Mouse (Mus musculus): ENCODE measurements at regions not wholly inside any gene's neighbourhood (a gene's known extent, or its start where the extent isn't known, plus 50 kb on each side); places are given as distances from the start of the nearest gene placed in this dataset.

DNA sequence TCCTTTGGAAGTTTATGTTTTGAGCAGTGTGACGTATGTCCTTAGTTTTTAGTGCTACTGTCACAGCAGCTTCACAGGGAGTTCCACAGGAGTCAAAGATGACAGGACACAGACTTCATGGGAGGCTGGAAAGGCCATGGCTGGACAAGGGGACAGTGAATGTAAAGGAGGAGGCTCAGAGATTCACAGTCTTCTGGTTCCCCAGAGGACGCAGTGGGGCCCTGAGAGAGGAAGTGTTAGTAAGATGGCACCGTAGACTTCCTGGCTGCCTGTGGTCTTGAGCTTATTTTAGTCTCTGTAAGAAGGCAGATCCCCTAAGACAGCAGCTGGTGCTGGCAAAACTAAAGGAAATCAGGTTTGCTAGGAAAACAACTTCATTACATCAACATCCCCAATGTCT, 101.9 kb downstream of the Cxcl12 start:
- Histone ChIP-seq H3K27ac (replicated peaks; ENCODE audit: low read depth, low read length) (no peak overlapping the region), H3K4me3 (ENCODE audit: low read depth, low read length) (no peak overlapping the region), H3K9ac (ENCODE audit: low read length) (no peak overlapping the region), H3K4me1 (ENCODE audit: control insufficient read depth, insufficient read depth, low read length) (no peaks in the 10 kb centered on the region), H3K27me3 (ENCODE audit: control insufficient read depth, insufficient read depth, low read length) (no peaks in the 10 kb centered on the region), H3K9me3 (ENCODE audit: control insufficient read depth, low read length) (no peaks in the 10 kb centered on the region), H3K36me3 (ENCODE audit: control insufficient read depth, insufficient read depth, low read length) (no peaks in the 10 kb centered on the region), H3K4me2 (ENCODE audit: low read depth, severe bottlenecking) (no peak overlapping the region)
- DNase-seq (ENCODE audit: low spot score) = no peak
- no peak for ATAC-seq (ENCODE audit: insufficient number of reproducible peaks, low FRiP score, low TSS enrichment, low read depth)
- 75% methylated on average over 3 of the region's 3 CpGs for WGBS

DNA sequence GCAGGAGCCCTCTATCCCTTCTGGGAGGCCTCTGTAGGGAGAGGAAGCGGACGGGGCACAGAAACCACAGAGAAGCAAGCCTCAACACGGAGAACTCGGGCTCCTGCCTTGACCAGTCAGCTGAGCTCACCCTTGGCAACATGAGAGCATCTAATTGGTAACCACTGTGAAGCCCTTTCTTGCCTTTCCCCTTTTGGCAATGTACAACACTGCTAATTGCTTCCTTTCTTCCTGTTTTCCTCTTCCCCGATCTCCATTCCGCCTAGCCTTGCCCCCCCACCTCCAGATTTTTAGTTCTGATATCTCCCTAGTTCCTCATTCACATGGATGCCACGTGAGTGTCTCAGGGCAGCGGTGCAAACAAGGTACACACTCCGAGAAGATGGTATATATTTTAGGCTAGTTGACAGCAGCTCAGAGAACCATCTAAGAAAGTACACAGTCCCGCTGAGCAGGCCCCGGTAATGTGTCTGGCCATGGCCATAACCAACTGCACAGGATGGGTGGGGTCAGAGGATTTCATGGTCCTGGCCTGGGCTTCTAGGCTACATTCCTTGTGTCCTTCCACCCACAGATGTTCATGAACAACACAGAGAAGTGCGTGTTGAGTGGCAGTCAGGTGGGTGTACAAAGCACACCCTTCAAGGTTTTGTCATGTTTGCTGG, 103.4 kb downstream of the Cxcl12 start:
- Histone ChIP-seq H3K27me3 (ENCODE audit: control insufficient read depth, insufficient read depth, low read length) (no peaks in the 10 kb centered on the region), H3K36me3 (ENCODE audit: control insufficient read depth, insufficient read depth, low read length) (no peaks in the 10 kb centered on the region), H3K4me1 (ENCODE audit: control insufficient read depth, insufficient read depth, low read length) (no peaks in the 10 kb centered on the region), H3K9ac (ENCODE audit: low read length) (no peak overlapping the region), H3K9me3 (ENCODE audit: control insufficient read depth, low read length) (no peaks in the 10 kb centered on the region), H3K4me2 (ENCODE audit: low read depth, severe bottlenecking) (no peak overlapping the region), H3K27ac (replicated peaks; ENCODE audit: low read depth, low read length) (no peak overlapping the region), H3K4me3 (ENCODE audit: low read depth, low read length) (no peak overlapping the region)
- 79% methylated on average over 12 of the region's 12 CpGs for WGBS
- no peak for ATAC-seq (ENCODE audit: insufficient number of reproducible peaks, low FRiP score, low TSS enrichment, low read depth)
- no peak for DNase-seq (ENCODE audit: low spot score)

DNA sequence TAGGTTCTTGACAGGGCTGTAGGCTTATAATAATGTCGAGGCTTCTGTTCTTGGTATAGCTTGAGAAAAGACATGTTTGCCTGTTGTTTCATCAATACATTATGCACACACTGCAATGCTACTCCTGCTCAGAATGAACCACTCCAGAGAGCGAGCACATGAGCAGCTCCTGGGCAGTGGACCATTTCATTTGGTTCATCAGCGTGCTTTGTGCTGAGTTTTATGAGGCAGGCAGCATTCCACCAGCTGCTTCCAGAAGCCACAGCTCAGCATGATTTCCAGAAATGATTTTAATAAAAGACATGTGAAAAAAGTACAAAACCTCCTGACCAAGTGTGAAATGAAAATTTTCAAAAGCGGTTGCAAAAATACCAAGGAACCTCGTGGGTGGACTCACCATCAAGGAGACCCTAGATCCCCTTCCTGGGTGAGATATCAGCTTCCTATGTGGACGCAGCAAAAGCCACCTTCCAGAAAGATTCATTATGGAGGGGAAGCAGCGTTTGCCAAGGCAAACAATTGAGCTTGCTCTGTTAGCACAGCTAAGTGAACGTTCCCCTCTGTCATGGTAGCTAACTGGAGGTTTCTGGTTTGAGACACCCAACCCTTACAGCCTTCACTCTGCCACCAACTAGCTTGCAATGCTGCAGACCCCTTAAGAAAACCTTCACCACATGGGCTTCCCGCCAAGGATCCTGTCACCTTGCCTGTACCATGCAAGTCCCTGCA, 104.1 kb downstream of the Cxcl12 start:
- Histone ChIP-seq H3K27ac (replicated peaks; ENCODE audit: low read depth, low read length) (no peak overlapping the region), H3K4me3 (ENCODE audit: low read depth, low read length) (no peak overlapping the region), H3K9ac (ENCODE audit: low read length) (no peak overlapping the region), H3K9me3 (ENCODE audit: control insufficient read depth, low read length) (no peaks in the 10 kb centered on the region), H3K36me3 (ENCODE audit: control insufficient read depth, insufficient read depth, low read length) (no peaks in the 10 kb centered on the region), H3K27me3 (ENCODE audit: control insufficient read depth, insufficient read depth, low read length) (no peaks in the 10 kb centered on the region), H3K4me1 (ENCODE audit: control insufficient read depth, insufficient read depth, low read length) (no peaks in the 10 kb centered on the region), H3K4me2 (ENCODE audit: low read depth, severe bottlenecking) (no peak overlapping the region)
- ATAC-seq (ENCODE audit: insufficient number of reproducible peaks, low FRiP score, low TSS enrichment, low read depth) (no peak), DNase-seq (ENCODE audit: low spot score) (no peak)
- 78% methylated on average over 9 of the region's 9 CpGs for WGBS

DNA sequence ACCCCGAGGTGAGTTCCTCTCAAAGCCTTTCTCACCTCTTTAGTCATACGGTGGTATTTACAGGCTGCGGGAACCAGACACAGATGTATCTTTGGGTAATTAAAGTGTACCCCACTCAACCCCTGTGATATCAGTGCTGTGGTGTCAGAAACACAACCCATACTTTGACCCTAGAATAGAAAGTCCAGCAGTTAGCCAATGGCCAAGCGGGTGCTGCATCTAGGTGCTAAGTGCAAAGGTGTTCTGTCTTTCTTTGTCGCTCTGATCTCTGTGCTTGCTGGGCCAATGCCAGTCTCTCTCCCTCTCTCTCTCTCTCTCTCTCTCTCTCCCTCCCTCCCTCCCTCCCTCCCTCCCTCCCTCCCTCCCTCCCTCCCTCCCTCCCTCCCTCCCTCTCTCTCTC, 107.6 kb downstream of the Cxcl12 start:
- no peak for ATAC-seq (ENCODE audit: insufficient number of reproducible peaks, low FRiP score, low TSS enrichment, low read depth)
- Histone ChIP-seq H3K27ac (replicated peaks; ENCODE audit: low read depth, low read length) (no peak overlapping the region), H3K9ac (ENCODE audit: low read length) (no peak overlapping the region), H3K36me3 (ENCODE audit: control insufficient read depth, insufficient read depth, low read length) (no peaks in the 10 kb centered on the region), H3K4me1 (ENCODE audit: control insufficient read depth, insufficient read depth, low read length) (peaks cover 7% of the 10 kb centered on the region), H3K4me2 (ENCODE audit: low read depth, severe bottlenecking) (no peak overlapping the region), H3K27me3 (ENCODE audit: control insufficient read depth, insufficient read depth, low read length) (no peaks in the 10 kb centered on the region), H3K4me3 (ENCODE audit: low read depth, low read length) (no peak overlapping the region), H3K9me3 (ENCODE audit: control insufficient read depth, low read length) (no peaks in the 10 kb centered on the region)
- DNase-seq (ENCODE audit: low spot score) = no peak
- 89% methylated on average over 5 of the region's 5 CpGs for WGBS

DNA sequence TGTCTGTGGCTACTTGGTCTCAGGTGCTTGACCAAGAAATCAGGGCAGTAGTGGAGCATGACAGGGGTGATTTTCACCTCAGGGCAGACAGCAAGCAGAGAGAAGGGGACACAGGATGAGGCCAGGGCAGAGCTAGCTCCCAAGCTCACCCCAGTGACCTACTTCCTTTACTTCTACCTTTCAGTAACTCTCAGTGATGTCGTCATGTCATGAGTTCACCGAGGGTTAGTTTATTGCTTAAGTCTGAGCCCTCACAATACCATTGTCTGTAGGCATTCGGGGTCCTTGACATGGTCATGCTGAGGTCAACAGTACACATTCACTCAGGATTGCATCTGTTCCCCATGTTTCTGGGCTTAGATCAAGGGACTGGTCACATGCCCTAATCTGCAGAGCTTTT, 108.5 kb downstream of the Cxcl12 start:
- H3K4me3 ChIP-seq (ENCODE audit: low read depth, low read length) = no peak overlapping the region
- WGBS = 75% methylated on average over 3 of the region's 3 CpGs
- no peaks in the 10 kb centered on the region for H3K9me3 ChIP-seq (ENCODE audit: control insufficient read depth, low read length)
- no peak for ATAC-seq (ENCODE audit: insufficient number of reproducible peaks, low FRiP score, low TSS enrichment, low read depth)
- H3K9ac ChIP-seq (ENCODE audit: low read length) = no peak overlapping the region
- H3K27ac ChIP-seq (replicated peaks; ENCODE audit: low read depth, low read length) = no peak overlapping the region
- peaks cover 7% of the 10 kb centered on the region for H3K4me1 ChIP-seq (ENCODE audit: control insufficient read depth, insufficient read depth, low read length)
- no peak for DNase-seq (ENCODE audit: low spot score)
- no peaks in the 10 kb centered on the region for H3K27me3 ChIP-seq (ENCODE audit: control insufficient read depth, insufficient read depth, low read length)
- no peaks in the 10 kb centered on the region for H3K36me3 ChIP-seq (ENCODE audit: control insufficient read depth, insufficient read depth, low read length)
- no peak overlapping the region for H3K4me2 ChIP-seq (ENCODE audit: low read depth, severe bottlenecking)

DNA sequence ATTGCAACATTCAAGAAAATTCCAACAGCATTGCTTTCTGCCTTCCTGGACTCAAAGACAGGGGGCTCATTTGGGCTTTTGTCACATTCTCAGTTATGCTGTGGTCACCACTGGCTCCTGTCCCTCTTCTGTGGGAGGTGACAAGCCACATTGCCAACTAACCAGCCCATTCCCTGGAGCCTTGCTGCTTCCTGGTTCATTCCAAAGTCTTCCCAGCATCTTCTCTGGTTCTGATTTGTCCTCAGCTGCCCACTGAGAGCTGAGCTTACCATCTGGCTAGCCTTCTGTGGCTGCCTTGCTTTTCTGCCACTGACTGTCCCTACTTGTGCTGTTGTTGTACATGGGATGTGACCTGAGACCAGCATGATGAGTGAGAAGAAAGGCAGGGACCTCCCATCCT, 111.0 kb downstream of the Cxcl12 start:
- H3K9me3 ChIP-seq (ENCODE audit: control insufficient read depth, low read length) = no peaks in the 10 kb centered on the region
- no peak for DNase-seq (ENCODE audit: low spot score)
- H3K27ac ChIP-seq (replicated peaks; ENCODE audit: low read depth, low read length) = no peak overlapping the region
- no peaks in the 10 kb centered on the region for H3K36me3 ChIP-seq (ENCODE audit: control insufficient read depth, insufficient read depth, low read length)
- no peak for ATAC-seq (ENCODE audit: insufficient number of reproducible peaks, low FRiP score, low TSS enrichment, low read depth)
- H3K4me1 ChIP-seq (ENCODE audit: control insufficient read depth, insufficient read depth, low read length) = peaks cover 7% of the 10 kb centered on the region
- no peak overlapping the region for H3K4me2 ChIP-seq (ENCODE audit: low read depth, severe bottlenecking)
- no peak overlapping the region for H3K9ac ChIP-seq (ENCODE audit: low read length)
- no peak overlapping the region for H3K4me3 ChIP-seq (ENCODE audit: low read depth, low read length)
- H3K27me3 ChIP-seq (ENCODE audit: control insufficient read depth, insufficient read depth, low read length) = no peaks in the 10 kb centered on the region

DNA sequence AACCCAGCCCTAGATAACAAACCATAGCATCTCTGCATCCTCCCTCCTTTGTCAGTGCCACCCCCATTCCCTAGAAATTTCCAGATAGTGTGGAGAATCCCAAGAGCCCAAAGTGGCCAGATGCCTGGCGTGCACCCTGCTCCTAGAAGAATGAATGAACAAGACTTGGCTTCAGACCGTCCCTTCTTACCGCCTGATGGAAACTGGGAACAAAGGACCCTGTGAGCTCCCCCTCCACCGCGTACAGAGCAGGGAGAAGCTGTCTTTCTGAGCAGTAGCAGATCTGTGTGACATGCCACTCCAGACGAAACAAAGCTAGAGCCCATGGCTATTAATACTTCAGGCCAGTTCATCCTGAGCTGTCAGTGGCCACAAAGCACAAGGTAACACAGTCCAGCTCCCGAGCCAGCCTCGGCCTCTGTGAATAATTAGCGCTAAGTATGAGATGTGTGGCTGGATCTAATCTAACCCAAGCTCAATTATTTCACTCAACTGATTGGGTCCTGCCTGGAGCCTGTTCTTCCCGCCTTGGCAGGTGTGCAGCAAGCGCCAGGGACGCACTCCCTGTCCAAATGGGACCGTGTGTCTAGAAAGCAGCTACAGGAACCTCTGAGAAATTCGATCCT, 111.6 kb downstream of the Cxcl12 start:
- Histone ChIP-seq H3K4me1 (ENCODE audit: control insufficient read depth, insufficient read depth, low read length) (peaks cover 7% of the 10 kb centered on the region), H3K4me2 (ENCODE audit: low read depth, severe bottlenecking) (peak overlapping the region; percentile 17; the same call in 1 of the 2 replicates), H3K9me3 (ENCODE audit: control insufficient read depth, low read length) (no peaks in the 10 kb centered on the region), H3K36me3 (ENCODE audit: control insufficient read depth, insufficient read depth, low read length) (no peaks in the 10 kb centered on the region), H3K9ac (ENCODE audit: low read length) (no peak overlapping the region), H3K27me3 (ENCODE audit: control insufficient read depth, insufficient read depth, low read length) (no peaks in the 10 kb centered on the region), H3K4me3 (ENCODE audit: low read depth, low read length) (no peak overlapping the region), H3K27ac (replicated peaks; ENCODE audit: low read depth, low read length) (no peak overlapping the region)
- no peak for ATAC-seq (ENCODE audit: insufficient number of reproducible peaks, low FRiP score, low TSS enrichment, low read depth)
- DNase-seq (ENCODE audit: low spot score) = peak; percentile 48
- WGBS = 28% methylated on average over 14 of the region's 14 CpGs

DNA sequence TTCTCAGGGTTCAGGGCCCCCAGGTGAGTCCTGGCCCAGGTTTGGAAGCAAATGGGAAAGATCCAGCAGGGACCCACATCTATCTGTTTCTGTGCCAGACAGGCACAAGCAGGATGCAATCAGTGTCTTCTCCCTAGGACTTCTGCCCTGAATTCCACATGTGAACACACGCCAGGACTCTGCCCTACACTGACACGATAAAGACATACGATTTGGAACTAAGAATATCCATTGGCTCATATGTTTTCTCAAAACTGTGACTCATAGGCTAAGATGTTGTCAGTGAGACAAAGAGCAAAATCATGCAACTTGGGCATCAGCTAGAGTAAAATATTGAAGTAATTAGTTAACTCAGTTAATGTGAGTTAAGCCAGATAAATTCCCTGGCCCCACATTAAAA, 112.6 kb downstream of the Cxcl12 start:
- Histone ChIP-seq H3K4me1 (ENCODE audit: control insufficient read depth, insufficient read depth, low read length) (peaks cover 7% of the 10 kb centered on the region), H3K9me3 (ENCODE audit: control insufficient read depth, low read length) (no peaks in the 10 kb centered on the region), H3K27me3 (ENCODE audit: control insufficient read depth, insufficient read depth, low read length) (no peaks in the 10 kb centered on the region), H3K4me3 (ENCODE audit: low read depth, low read length) (no peak overlapping the region), H3K4me2 (ENCODE audit: low read depth, severe bottlenecking) (no peak overlapping the region), H3K27ac (replicated peaks; ENCODE audit: low read depth, low read length) (no peak overlapping the region), H3K9ac (ENCODE audit: low read length) (no peak overlapping the region), H3K36me3 (ENCODE audit: control insufficient read depth, insufficient read depth, low read length) (no peaks in the 10 kb centered on the region)
- ATAC-seq (ENCODE audit: insufficient number of reproducible peaks, low FRiP score, low TSS enrichment, low read depth) (no peak), DNase-seq (ENCODE audit: low spot score) (no peak)
- 94% methylated on average over 3 of the region's 3 CpGs for WGBS

Measured in limb, embryonic 11.5 days (tissue).